Mouse (Mus musculus) midbrain, embryonic 13.5 days (tissue): ENCODE results near the gene Isoc2a. TPM values are rescaled to one million over a fixed set of nuclear protein-coding genes. Genes with fewer than 3 reads are reported as not detected.
A peak's percentile ranks its signal among the peaks of the same experiment; 100 is the strongest.

ENCODE experiments used
- ATAC-seq: fragments of 200-750 bp; cut with Nextera tagmentation; 2 replicates; pipeline ENCODE4 v1.8.0; 2017; ENCODE audit warnings: mild to moderate bottlenecking, moderate TSS enrichment, moderate library complexity
- H3K27ac ChIP-seq: fragments of 300-500 bp; sonication (generic); 2 replicates; pipeline ENCODE4 v1.5.1; 2015; ENCODE audit warnings: inconsistent platforms, mild to moderate bottlenecking, moderate library complexity
- H3K27me3 ChIP-seq: fragments of 300-500 bp; sonication (generic); 2 replicates; pipeline ENCODE4 v1.6.1; 2015; ENCODE audit warnings: mild to moderate bottlenecking, inconsistent platforms
- H3K36me3 ChIP-seq: fragments of 300-500 bp; sonication (generic); 2 replicates; pipeline ENCODE4 v1.6.1; 2015; ENCODE audit warnings: mild to moderate bottlenecking, inconsistent platforms
- H3K4me1 ChIP-seq: fragments of 300-500 bp; sonication (generic); replicated peaks from 2 replicates; pipeline ENCODE4 v1.6.1; 2015; ENCODE audit warnings: inconsistent platforms
- H3K4me2 ChIP-seq: fragments of 300-500 bp; sonication (generic); replicated peaks from 2 replicates; pipeline ENCODE4 v1.6.1; 2015; ENCODE audit warnings: moderate library complexity, mild to moderate bottlenecking, inconsistent platforms
- H3K4me3 ChIP-seq: fragments of 300-500 bp; sonication (generic); replicated peaks from 2 replicates; pipeline ENCODE4 v1.5.1; 2015; ENCODE audit warnings: mild to moderate bottlenecking, inconsistent platforms
- H3K9ac ChIP-seq: fragments of 300-500 bp; sonication (generic); replicated peaks from 2 replicates; pipeline ENCODE4 v1.6.1; 2015; ENCODE audit warnings: mild to moderate bottlenecking, inconsistent platforms
- H3K9me3 ChIP-seq: fragments of 300-500 bp; sonication (generic); 2 replicates; pipeline ENCODE4 v1.6.1; 2016; ENCODE audit warnings: mild to moderate bottlenecking, inconsistent platforms
- WGBS: fragments of 180-500 bp; shearing (Covaris S2); methylation state at CpG from one replicate; pipeline ENCODE4 v1.1.7; 2015; 5-methylcytosine and 5-hydroxymethylcytosine counted together
- polyA plus RNA-seq: library from polyadenylated mRNA; unstranded; fragments of >200 nt; fragmentation: Nextera tagmentation; extraction: Ambion mirVana; gene quantifications from 2 replicates; pipeline ENCODE4 v1.2.1, GENCODE M21; 2015

Gene Isoc2a
- polyA plus RNA-seq, 1 experiment from 2014 or later, result 0.65 TPM

DNA sequence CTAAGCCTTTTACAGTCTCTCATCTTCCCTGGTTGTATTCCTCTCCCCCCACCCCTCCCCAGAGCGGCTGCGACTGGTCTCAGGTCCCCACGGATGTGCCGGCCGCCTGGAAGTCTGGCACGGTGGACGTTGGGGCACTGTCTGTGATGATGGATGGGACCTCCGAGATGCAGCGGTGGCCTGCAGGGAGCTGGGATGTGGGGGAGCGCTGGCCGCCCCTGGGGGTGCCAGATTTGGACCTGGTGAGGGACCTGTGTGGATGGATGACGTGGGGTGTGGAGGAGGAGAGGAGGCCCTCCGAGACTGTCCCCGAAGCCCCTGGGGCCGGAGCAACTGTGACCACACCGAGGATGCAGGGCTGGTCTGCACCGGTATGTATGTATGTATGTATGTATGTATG is 51.4 kb downstream of the Isoc2a start:
- H3K4me3 ChIP-seq, result no peak overlapping the region
- no peak overlapping the region for H3K9ac ChIP-seq
- WGBS, result 82% methylated on average over 15 of the region's 17 CpGs
- no peak overlapping the region for H3K4me2 ChIP-seq
- peaks cover 38% of the 10 kb centered on the region for H3K4me1 ChIP-seq
- H3K27ac ChIP-seq, result no peak overlapping the region
- no peaks in the 10 kb centered on the region for H3K9me3 ChIP-seq
- no peaks in the 10 kb centered on the region for H3K36me3 ChIP-seq
- no peaks in the 10 kb centered on the region for H3K27me3 ChIP-seq
- ATAC-seq, result no peak

DNA sequence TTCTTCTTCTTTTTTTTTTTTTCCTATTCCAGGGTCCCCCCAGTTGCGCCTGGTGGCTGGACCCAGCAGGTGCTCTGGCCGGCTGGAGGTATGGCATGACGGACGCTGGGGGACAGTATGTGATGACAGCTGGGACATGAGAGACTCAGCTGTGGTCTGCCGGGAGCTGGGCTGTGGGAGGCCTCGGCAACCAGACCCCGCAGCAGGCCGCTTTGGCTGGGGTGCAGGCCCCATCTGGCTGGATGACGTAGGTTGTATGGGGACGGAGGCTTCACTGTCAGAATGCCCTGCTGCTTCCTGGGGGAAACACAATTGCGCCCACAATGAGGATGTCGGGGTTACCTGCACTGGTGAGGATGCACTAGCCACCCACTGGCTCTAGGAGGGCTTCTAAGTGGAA is 56.1 kb downstream of the Isoc2a start:
- Histone ChIP-seq H3K4me1 (no peaks in the 10 kb centered on the region), H3K27me3 (no peaks in the 10 kb centered on the region), H3K9me3 (0 out of 2 replicates have a peak, but pooled peaks cover 6% of the 10 kb centered on the region), H3K4me3 (no peak overlapping the region), H3K27ac (no peak overlapping the region), H3K4me2 (no peak overlapping the region), H3K9ac (no peak overlapping the region), H3K36me3 (no peaks in the 10 kb centered on the region)
- ATAC-seq, result no peak
- 85% methylated on average over 12 of the region's 12 CpGs for WGBS

DNA sequence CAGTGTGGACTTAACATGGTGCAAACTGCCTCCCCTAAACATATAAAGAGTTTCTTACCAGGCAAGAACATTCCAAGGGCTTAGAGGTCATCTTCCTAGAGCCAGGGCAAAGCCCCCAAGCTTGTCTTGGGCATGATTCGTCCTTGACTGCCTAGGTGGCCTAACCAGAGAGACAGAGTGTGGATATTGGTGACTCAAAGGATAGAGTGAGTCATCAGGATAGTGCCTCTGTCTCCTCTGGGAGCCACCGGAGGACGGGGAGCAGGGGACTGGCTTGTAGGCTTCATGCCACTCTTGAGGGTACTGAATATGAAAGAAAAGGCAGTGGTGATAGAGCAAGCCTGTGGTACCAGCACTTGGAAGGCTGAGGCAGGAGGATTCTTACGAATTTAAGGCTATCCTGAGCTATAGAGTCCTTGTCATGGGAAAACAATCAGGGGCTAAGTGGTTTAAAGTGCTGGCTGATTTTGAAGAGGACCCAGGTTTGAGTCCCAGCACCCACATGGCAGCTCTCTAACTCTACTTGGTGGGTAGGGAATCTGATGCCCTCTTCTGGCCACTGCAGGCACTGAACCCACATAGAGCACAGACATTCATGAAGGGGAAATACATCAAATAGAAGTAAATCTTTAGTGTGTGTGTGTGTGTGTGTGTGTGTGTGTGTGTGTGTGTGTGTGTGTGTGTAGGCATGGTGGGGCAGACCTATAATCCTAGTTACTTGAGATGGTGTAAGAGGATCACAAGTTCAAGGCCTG is 57.4 kb downstream of the Isoc2a start:
- H3K9me3 ChIP-seq, result 0 out of 2 replicates have a peak, but pooled peaks cover 6% of the 10 kb centered on the region
- H3K4me2 ChIP-seq, result no peak overlapping the region
- no peak for ATAC-seq
- H3K27ac ChIP-seq, result no peak overlapping the region
- no peak overlapping the region for H3K9ac ChIP-seq
- H3K36me3 ChIP-seq, result no peaks in the 10 kb centered on the region
- H3K4me1 ChIP-seq, result no peaks in the 10 kb centered on the region
- 78% methylated on average over 4 of the region's 4 CpGs for WGBS
- H3K4me3 ChIP-seq, result no peak overlapping the region
- no peaks in the 10 kb centered on the region for H3K27me3 ChIP-seq

DNA sequence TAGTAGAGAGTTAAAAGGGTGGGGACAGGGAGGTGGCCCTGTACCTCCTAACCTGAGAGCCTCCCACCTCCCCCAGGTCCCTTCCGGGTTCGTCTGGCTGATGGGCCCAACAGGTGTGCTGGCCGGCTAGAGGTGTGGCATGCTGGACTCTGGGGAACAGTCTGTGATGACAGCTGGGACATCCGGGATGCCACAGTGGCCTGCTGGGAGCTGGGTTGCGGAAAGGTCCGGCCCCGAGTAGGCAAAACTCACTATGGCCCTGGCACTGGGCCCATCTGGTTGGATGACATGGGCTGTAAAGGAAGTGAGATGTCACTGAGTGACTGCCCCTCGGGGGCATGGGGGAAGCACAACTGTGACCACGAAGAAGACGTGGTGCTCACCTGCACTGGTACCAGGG is 59.9 kb downstream of the Isoc2a start:
- Histone ChIP-seq H3K4me3 (no peak overlapping the region), H3K4me2 (no peak overlapping the region), H3K4me1 (no peaks in the 10 kb centered on the region), H3K9me3 (0 out of 2 replicates have a peak, but pooled peaks cover 6% of the 10 kb centered on the region), H3K27me3 (no peaks in the 10 kb centered on the region), H3K9ac (no peak overlapping the region), H3K27ac (no peak overlapping the region), H3K36me3 (no peaks in the 10 kb centered on the region)
- 86% methylated on average over 10 of the region's 10 CpGs for WGBS
- no peak for ATAC-seq

DNA sequence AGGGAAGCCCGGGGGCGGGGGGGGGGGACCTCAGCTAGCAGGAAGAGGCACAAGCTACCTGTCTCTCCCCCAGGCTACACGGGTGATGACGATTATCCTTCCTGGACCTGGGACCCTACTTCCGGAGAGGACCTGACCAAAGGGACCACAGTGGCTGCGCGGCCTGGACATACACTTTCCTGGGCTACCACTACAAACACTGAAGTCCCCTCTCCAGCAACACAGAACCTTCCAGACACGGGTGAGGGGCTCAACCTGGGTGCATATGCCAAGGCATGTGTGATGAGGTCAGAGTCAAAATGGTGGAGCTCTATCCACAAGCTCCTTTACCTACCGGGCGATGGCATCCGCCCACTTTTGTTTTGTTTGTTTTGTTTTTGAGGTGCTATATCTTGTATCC is 60.4 kb downstream of the Isoc2a start:
- Histone ChIP-seq H3K36me3 (no peaks in the 10 kb centered on the region), H3K4me3 (no peak overlapping the region), H3K4me1 (no peaks in the 10 kb centered on the region), H3K9me3 (0 out of 2 replicates have a peak, but pooled peaks cover 6% of the 10 kb centered on the region), H3K27me3 (no peaks in the 10 kb centered on the region), H3K4me2 (no peak overlapping the region), H3K27ac (no peak overlapping the region), H3K9ac (no peak overlapping the region)
- no peak for ATAC-seq
- 80% methylated on average over 11 of the region's 11 CpGs for WGBS

DNA sequence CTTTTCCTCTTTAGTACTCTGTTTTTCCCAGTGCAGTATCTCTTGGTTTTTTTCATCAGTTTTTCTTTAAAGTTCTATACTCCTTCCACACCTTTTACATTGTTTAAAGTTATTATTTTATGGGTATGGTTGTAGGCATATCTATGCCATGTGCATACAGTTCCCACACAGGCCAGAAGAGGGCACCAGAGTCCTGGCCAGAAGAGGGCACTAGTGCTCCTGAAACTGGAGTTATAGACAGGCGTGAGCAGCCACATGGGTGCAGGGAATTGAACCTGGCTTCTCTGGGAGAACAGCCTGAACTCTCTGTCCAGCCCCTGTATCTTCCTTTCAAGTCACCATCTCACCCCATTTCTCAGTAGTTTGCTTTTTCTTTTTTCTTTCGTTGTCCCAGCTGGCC is 61.5 kb downstream of the Isoc2a start:
- no peak for ATAC-seq
- H3K36me3 ChIP-seq, result no peaks in the 10 kb centered on the region

DNA sequence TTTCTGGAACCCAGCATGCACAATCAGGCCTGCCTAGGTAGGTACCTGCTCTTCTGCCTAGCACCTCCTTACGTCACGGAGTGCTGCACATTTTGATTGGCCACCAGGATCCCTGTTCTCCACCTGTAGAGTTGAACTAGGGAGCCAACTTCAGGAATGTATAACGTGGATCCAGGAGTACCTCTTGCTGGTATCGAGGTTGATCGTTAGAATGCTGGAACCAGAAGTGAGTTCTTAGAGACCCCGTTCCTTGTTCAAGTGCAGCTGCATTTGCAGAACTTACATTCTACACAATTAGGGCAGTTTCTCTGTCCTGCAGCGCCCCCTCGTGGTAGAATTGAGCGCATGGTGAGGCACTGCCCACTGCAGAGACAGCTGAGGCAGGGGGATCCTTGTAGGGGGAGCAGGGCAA is 63.1 kb downstream of the Isoc2a start:
- no peak overlapping the region for H3K27ac ChIP-seq
- no peak overlapping the region for H3K4me3 ChIP-seq
- H3K4me1 ChIP-seq, result no peaks in the 10 kb centered on the region
- ATAC-seq, result peak; percentile 53
- no peak overlapping the region for H3K9ac ChIP-seq
- 22% methylated on average over 9 of the region's 9 CpGs for WGBS
- H3K36me3 ChIP-seq, result no peaks in the 10 kb centered on the region
- H3K27me3 ChIP-seq, result no peaks in the 10 kb centered on the region
- H3K4me2 ChIP-seq, result no peak overlapping the region
- no peaks in the 10 kb centered on the region for H3K9me3 ChIP-seq

More for the DNA sequence above, 61.5 kb downstream of the Isoc2a start:
- 40% methylated on average over 2 of the region's 2 CpGs for WGBS
- Histone ChIP-seq H3K27ac (no peak overlapping the region), H3K4me1 (no peaks in the 10 kb centered on the region), H3K9me3 (0 out of 2 replicates have a peak, but pooled peaks cover 6% of the 10 kb centered on the region), H3K4me3 (no peak overlapping the region), H3K9ac (no peak overlapping the region), H3K27me3 (no peaks in the 10 kb centered on the region), H3K4me2 (no peak overlapping the region)

DNA sequence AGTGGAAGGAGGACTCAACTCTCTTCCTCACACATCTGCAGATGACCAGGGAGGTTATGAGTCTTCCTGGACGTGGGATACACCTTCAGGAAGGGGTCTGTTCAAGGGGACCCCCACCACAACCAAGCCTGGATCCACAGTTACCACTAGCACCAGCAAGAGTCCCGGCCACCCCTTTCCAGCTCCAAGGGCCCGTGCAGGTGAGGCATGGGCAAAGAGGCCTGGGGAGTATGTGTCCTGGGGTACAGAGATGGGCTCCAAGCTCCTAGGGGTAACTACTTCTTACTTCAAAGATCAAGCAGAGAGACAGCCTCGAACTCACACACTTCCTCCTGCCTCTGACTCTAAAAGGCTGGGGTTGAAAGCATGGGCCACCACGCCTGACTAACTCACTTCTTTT is 65.7 kb downstream of the Isoc2a start:
- 54% methylated on average over 5 of the region's 5 CpGs for WGBS
- Histone ChIP-seq H3K9me3 (no peaks in the 10 kb centered on the region), H3K27ac (no peak overlapping the region), H3K4me1 (no peaks in the 10 kb centered on the region), H3K9ac (no peak overlapping the region), H3K36me3 (no peaks in the 10 kb centered on the region), H3K27me3 (no peaks in the 10 kb centered on the region), H3K4me3 (no peak overlapping the region), H3K4me2 (no peak overlapping the region)
- no peak for ATAC-seq

DNA sequence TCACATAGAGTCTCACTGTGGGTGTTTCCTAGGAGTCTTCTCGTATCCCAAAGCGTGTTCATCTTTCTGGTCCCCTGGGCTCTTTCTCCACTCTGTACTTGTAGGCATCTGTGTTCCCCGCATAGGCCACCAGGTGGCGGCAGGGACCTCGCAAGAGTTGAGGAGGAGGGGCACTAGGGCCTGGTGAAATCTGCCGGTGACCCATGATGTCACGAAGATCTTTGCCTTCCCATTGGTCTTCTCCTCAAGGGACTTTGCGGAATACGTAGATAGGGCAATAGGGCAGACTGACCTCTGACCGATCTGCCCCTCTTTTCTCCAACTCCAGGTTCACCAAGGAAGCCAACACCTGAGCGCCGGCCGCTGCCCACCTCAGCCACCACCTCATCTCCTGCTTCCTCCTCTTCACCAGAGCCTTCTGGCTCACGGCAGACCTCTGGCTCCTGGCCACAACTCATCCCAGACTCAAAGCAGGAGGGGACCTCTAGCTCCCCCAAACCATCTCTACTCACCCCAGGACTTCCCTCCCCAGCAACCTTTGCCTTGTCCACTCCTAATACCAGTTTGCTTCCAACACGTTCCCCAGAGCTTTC is 66.4 kb downstream of the Isoc2a start:
- H3K36me3 ChIP-seq, result no peaks in the 10 kb centered on the region
- H3K4me2 ChIP-seq, result peak overlapping the region; percentile 46
- WGBS, result 21% methylated on average over 15 of the region's 15 CpGs
- peak; percentile 69 for ATAC-seq
- H3K9ac ChIP-seq, result no peak overlapping the region
- H3K4me3 ChIP-seq, result peak overlapping the region; percentile 25
- no peaks in the 10 kb centered on the region for H3K27me3 ChIP-seq
- H3K4me1 ChIP-seq, result no peaks in the 10 kb centered on the region
- H3K9me3 ChIP-seq, result no peaks in the 10 kb centered on the region
- no peak overlapping the region for H3K27ac ChIP-seq

Other genes with a start within 250 kb of the Isoc2a start
- 3.8 and 3.9 TPM in 2 replicates for gene Tmem86b, start 245.7 kb upstream of the Isoc2a start, polyA plus RNA-seq
- gene Ppp6r1, start 218.1 kb upstream of the Isoc2a start, polyA plus RNA-seq, result 9.2 and 11.4 TPM in 2 replicates
- gene Hspbp1, start 192.1 kb upstream of the Isoc2a start, polyA plus RNA-seq, result 122 and 123 TPM in 2 replicates
- 6.8 and 7.6 TPM in 2 replicates for gene Brsk1, start 186.5 kb upstream of the Isoc2a start, polyA plus RNA-seq
- 0.22 and 0.24 TPM in 2 replicates for gene Tmem150b, start 151.9 kb upstream of the Isoc2a start, polyA plus RNA-seq
- gene Kmt5c, start 137.0 kb upstream of the Isoc2a start, polyA plus RNA-seq, result 90.0 and 92.5 TPM in 2 replicates
- gene Cox6b2, start 124.1 kb upstream of the Isoc2a start, polyA plus RNA-seq, result 19.7 and 22.9 TPM in 2 replicates
- gene Fam71e2, start 105.9 kb upstream of the Isoc2a start, polyA plus RNA-seq, result not detected in 2 replicates
- gene Il11, start 94.3 kb upstream of the Isoc2a start, polyA plus RNA-seq, result 0.48 and 1.1 TPM in 2 replicates
- gene Tmem190, start 94.2 kb upstream of the Isoc2a start, polyA plus RNA-seq, result 0.45 TPM in 1 of 2 replicates, not detected in the other
- 2.5 and 3.0 TPM in 2 replicates for gene Tmem238, start 87.5 kb upstream of the Isoc2a start, polyA plus RNA-seq
- 224 and 265 TPM in 2 replicates for gene Rpl28, start 84.3 kb upstream of the Isoc2a start, polyA plus RNA-seq
- gene Ube2s, start 64.6 kb upstream of the Isoc2a start, polyA plus RNA-seq, result 281 and 301 TPM in 2 replicates
- gene Shisa7, start 32.5 kb upstream of the Isoc2a start, polyA plus RNA-seq, result 8.8 and 9.7 TPM in 2 replicates
- gene Isoc2b, start 6.9 kb upstream of the Isoc2a start, polyA plus RNA-seq, result 3.3 and 5.3 TPM in 2 replicates
- 0.31 and 0.32 TPM in 2 replicates for gene Gm36210, start 29.4 kb downstream of the Isoc2a start, polyA plus RNA-seq
- gene Zfp628, start 38.1 kb downstream of the Isoc2a start, polyA plus RNA-seq, result 4.3 and 4.4 TPM in 2 replicates
- gene Nat14, start 44.9 kb downstream of the Isoc2a start, polyA plus RNA-seq, result 29.5 and 31.1 TPM in 2 replicates
- gene Ssc5d, start 48.6 kb downstream of the Isoc2a start, polyA plus RNA-seq, result 0.88 and 0.98 TPM in 2 replicates
- 0.12 and 0.13 TPM in 2 replicates for gene Sbk2, start 87.3 kb downstream of the Isoc2a start, polyA plus RNA-seq
- gene Sbk3, start 94.0 kb downstream of the Isoc2a start, polyA plus RNA-seq, result 0.10 and 0.13 TPM in 2 replicates
- 65.2 and 68.4 TPM in 2 replicates for gene Zfp579, start 119.0 kb downstream of the Isoc2a start, polyA plus RNA-seq
- 8.6 and 8.9 TPM in 2 replicates for gene Zfp524, start 137.3 kb downstream of the Isoc2a start, polyA plus RNA-seq
- gene Fiz1, start 137.5 kb downstream of the Isoc2a start, polyA plus RNA-seq, result 42.0 and 51.1 TPM in 2 replicates
- 0.89 and 1.3 TPM in 2 replicates for gene Gm44973, start 138.3 kb downstream of the Isoc2a start, polyA plus RNA-seq
- gene Zfp865, start 143.2 kb downstream of the Isoc2a start, polyA plus RNA-seq, result 5.7 and 7.9 TPM in 2 replicates
- gene Ccdc106, start 143.4 kb downstream of the Isoc2a start, polyA plus RNA-seq, result 25.8 and 30.1 TPM in 2 replicates
- not detected in 2 replicates for gene 4632433K11Rik, start 157.0 kb downstream of the Isoc2a start, polyA plus RNA-seq
- gene Zfp784, start 161.3 kb downstream of the Isoc2a start, polyA plus RNA-seq, result 10.5 and 11.2 TPM in 2 replicates
- 70.1 and 72.8 TPM in 2 replicates for gene Zfp580, start 174.4 kb downstream of the Isoc2a start, polyA plus RNA-seq
- 121 and 128 TPM in 2 replicates for gene U2af2, start 185.0 kb downstream of the Isoc2a start, polyA plus RNA-seq
- 73.5 and 80.1 TPM in 2 replicates for gene Epn1, start 203.1 kb downstream of the Isoc2a start, polyA plus RNA-seq
- gene Rfpl4, start 239.8 kb downstream of the Isoc2a start, polyA plus RNA-seq, result not detected in 2 replicates
- 0.38 and 0.41 TPM in 2 replicates for gene Rasl2-9, start 248.8 kb downstream of the Isoc2a start, polyA plus RNA-seq